Mouse (Mus musculus) brain, embryonic 18.5 days (tissue): ENCODE data around the gene Ehbp1.

Experiments
- DNase-seq: peaks from one replicate; pipeline ENCODE4 v3.0.0-alpha.2; 2012; ENCODE audit warnings: low read depth, low spot score

Gene Ehbp1

GRCm38 (mm10) chr11:22063352-22063751 lies 278.7 kb downstream of the Ehbp1 start:
- DNase-seq, result no peak

- DNase-seq, result no peak
Measured at GRCm38 (mm10) chr11:22061660-22062059, 280.4 kb downstream of the Ehbp1 start.

DNA sequence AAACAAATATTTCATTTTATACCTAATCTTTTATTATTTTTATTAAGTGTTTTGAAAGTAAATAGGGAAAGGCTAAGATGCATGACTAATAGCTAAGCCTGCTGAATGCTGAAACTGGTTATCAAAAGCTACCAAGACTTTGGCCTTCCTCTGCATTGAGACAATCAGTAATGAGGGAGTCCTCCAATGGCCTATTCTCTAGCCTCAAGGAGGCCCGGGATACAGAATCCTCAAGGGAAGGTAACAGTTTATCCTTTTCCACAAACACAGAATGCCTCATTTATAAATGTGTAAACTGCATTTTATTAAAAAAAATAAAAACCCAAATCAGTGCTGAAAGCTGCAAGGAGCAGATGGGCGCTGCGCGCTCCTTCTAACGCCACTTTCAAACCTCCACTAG lies 284.6 kb downstream of the Ehbp1 start:
- DNase-seq, result no peak

- DNase-seq, result no peak
Measured at GRCm38 (mm10) chr11:22055908-22056307, 286.2 kb downstream of the Ehbp1 start.

DNA sequence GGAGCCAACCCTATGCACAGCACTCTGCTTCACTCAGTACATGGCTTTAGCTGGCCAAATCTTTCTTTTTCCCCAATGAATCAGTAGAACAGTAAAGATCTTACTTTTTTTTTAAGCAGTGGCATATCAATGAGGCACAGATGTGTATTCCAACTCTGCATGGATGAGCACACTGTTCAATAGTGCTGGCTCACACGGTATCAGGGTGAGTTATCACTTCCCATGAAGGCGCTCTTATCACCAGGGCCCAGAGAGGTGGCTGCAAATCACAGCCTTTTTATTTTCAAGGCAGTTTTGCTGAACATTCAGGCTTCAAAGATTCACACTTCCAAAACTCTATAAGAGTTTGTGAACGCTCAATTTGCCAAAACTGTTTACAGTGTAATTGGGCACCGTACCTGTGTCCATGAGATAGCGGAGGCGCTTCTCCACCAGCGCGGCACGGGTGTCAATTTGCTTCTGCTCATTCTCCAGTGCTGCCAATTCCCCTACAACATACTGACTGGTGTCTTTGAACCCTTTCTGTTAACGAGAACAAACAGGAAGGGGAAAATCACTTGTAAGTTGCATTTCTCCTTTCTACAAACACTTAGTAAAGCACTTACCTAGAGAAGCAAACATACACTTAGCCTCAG lies 288.9 kb downstream of the Ehbp1 start:
- no peak for DNase-seq

DNA sequence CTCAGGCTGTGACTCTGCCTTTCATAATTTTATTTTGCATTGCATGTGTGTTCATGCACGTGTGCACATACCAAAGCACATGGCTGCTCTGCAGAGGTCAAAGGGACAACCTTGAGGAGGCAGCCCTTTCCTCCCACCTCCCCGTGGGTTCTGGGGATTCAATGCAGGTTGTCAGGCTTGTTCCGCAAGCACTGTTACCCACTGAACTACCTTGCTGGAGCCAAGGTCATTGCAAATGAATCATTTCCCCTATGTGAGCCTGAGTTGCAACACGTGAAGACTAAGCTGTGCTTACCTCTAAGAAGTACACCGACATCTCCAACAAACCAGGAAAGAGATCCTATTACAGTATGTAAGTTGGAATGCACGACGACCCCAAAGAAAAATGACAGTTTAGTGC lies 291.2 kb downstream of the Ehbp1 start:
- no peak for DNase-seq

DNA sequence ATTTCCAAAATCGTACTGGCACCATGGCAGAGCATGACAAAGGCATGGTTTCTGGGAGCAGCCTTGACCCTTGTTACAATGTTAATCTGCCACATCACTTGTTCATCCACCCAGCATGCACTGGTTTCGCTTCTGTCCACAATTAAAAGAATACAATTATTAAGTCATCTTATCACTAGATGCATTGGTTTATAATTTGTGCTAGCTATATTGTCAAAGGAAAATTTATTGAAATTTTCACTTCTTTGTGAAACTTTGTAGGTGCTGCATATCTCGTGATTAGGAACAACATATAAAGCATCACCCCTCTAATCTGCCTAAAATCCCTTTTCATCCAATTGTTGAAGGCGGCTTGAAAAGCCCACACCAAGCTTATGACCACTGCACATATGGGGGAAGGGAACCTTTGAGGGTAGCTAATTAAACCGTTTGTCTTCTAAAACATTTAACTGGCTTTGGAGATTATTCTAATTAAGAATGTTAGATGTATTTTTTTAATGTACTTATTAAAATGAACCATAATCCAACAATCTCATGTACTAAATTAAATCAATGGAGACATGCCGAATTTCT lies 302.2 kb downstream of the Ehbp1 start:
- DNase-seq, result no peak

DNA sequence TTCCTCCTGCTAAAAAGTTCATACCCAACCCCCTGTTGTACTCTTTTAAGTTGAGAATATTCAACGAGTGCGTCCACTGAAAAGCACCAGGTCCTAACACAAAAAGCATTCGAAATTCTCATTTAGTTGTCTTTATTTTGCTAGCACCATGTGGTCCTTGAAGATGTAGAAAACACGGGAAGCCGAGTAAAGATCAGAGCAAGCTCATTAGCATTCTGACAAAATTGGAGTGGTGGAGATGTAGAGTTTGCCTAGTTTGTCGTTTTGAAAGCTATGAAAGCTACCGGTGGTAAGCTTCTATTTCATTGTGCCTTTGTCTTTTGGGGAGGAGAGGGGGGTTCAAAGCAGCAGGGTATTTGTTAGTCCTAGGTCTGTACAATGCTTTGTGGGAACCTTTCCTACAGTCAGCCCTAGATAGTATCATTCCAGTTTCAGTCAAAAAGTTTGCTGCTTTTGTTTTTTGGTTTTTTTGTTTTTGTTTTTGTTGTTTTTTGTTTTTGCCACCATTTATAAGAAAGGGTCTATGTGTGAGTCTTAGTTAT lies 307.5 kb downstream of the Ehbp1 start:
- no peak for DNase-seq

DNA sequence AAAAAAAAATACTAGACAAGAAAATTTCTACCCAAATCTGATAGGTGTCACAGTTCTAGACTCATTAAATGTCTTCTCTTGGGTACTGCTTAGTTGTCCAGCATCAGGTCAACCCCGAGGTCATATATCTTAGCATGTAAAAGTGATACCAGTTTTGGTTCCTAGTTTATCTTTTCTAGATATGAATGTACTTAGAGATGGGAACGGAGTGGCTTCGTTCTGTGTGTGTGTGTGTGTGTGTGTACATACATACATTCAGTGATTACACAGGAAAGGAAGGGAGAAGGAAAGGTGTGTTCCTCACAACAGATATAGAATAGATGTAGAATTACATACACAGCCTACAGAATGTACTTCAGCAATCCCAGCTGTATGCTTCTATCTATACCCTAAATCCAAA lies 308.5 kb downstream of the Ehbp1 start:
- no peak for DNase-seq

DNA sequence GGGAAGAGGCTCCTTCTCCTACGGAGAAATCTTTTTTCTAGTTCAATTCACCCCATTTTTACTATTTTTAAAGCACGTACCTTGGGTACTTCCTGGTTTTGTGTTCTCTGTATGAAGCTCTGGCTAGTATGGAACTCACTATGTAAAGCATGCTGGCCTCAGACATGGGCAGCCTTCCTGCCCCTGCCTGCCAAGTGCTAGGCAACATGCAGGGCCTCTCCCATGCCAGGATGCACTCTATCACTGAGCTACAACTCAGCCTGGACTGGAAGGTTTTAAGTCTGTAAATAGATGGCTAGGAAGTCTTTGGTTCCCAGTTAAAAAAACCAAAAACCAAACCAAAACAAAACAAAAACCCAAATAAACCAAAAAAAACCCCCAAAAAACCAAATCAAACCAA lies 321.5 kb downstream of the Ehbp1 start:
- no peak for DNase-seq

DNA sequence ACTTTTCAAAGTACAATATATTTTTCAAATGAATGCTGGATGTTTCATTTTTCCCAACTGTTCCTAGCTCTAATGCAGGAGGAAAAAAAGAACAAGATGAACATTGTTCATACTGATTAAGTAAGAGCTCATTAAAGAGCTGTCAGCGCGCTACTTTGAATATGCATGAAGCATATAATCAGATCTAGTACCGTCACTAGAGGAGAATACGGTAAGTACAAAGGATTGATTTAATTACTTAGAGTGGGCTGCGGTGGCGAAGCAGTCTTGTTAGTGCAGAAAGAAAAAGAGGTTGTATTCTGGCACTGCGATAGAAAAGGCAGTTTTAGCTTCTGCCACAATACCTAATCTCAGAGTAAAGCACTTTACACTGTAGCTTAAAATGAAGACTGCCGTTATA lies 324.6 kb downstream of the Ehbp1 start:
- DNase-seq, result no peak

- no peak for DNase-seq
Measured at GRCm38 (mm10) chr11:22016341-22016740, 325.8 kb downstream of the Ehbp1 start.

DNA sequence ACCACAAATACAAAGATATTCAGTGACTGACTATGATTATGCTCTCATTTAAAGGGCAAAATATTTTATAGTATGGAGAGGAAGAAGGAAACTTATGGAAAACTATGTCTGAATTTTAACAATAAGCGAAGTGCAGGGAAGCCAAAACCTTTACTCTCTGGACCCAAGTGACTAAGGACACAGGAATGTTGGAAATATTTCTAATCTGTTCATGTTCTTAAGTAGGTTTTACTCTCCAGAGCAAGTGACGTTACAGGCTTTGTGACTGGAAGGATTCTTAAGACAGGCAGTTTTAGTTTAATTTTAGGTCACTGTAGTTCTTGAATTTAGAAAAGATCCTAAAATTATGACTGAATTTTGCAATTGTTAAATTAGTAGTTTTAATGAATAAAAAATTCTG lies 333.3 kb downstream of the Ehbp1 start:
- no peak for DNase-seq

- DNase-seq, result no peak
Measured at GRCm38 (mm10) chr11:22008129-22008596, 333.9 kb downstream of the Ehbp1 start.

- no peak for DNase-seq
Measured at GRCm38 (mm10) chr11:22007781-22008110, 334.3 kb downstream of the Ehbp1 start.

GRCm38 (mm10) chr11:22007088-22007780 lies 334.9 kb downstream of the Ehbp1 start:
- no peak for DNase-seq

DNA sequence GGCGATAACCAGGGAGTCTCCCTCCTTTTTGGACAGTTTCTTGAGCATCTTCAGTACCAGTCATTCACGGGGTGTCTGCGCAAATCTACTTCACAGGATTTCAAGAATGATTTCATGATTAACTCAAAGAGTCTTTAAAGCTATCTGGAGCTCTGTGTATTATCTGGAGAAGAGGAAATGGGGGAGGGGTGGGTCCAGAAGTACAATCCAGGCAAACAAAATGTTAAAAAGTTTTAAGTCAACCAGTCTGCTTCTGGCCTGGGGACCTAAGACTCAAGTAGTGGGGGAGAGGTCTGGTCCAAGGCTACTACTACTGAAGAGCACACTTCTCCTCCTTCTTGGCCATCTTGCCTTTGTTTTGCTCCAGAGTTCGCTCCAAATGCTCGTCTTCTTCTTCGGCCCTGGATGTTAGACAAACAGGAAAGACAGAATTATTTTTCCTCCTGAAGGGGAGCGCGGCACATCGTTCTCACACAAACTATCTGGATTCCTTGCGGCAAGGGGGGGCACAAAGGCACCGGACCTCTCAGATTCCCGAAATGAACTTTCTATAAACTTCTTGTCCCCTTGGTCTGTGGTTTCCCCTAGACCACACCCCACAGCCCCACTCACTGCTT lies 335.5 kb downstream of the Ehbp1 start:
- no peak for DNase-seq

GRCm38 (mm10) chr11:22005281-22005870 lies 336.7 kb downstream of the Ehbp1 start:
- DNase-seq, result no peak

- DNase-seq, result no peak
Measured at GRCm38 (mm10) chr11:22004331-22004841, 337.7 kb downstream of the Ehbp1 start.

DNA sequence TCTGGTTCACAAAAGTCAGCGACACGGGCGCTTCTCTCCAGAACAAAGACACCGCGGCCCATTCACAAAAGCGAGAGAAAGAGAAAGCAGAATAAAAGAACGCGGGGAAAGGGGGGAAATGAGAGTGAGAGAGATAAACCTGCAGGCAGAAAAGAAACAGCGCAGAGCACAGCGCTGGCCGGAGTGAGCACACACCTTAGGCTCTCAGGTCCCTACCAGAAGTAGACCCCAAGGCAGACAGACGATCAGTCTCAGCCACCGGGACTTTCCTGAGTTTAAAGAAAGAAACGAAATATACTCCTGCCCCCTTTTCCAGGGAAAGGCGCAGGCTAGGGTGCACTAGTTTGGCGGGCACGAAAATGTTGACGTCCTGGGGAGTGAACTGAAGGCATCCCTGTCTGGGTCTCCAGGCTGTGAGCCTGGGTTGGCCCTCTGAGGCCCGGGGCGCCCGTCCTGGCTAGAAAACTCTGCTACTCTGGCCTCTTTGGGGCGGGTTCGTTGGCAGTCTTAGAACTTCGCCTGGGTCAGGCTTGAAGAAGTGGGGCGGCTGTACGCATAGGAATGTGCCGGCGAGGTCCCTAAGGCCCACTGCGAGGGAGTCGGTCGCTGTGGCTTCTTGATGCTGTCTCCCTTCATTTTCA lies 338.6 kb downstream of the Ehbp1 start:
- no peak for DNase-seq

GRCm38 (mm10) chr11:22002783-22003340 lies 339.2 kb downstream of the Ehbp1 start, which contains the start of gene Otx1:
Gene Otx1, minus strand, starts transcription at chr11:22002897.
- DNase-seq, result no peak
